In the genomic region with DNA sequence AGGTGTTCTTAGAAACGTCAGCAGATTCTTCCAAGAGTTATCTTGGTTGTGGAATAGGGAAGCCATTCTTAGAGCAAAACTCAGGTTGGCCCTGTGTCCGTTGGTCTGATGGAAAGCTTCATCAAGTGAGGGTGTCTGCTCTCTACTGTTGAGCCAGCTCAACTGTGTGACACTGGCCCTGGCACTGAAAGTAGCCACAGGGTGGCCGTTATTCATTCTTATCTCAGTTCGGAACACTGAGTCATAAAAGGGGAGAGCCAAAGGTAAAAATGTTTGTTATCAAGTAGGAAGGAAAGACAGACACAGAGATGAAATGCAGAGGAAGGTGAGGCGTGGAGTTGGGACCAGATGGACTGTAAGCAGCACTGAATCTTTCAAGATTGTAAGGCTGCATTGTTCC, we compare ENCODE assay signal across 13 mouse cellular contexts.
DNase-seq lines count a peak whose midpoint lies in the region; ATAC-seq and TF ChIP-seq lines count a peak whose summit lies in the region.
"Had no signal": no experiment of that assay in that cellular context is flagged by ENCODE, and none has a peak within 500 bp of the region (broad histone marks: within the 10 kb centered on the region; RNA-seq: fewer than 3 reads in every experiment).

No protein-coding gene starts in this region.

- no peaks in the 10 kb centered on the region for H3K36me3 ChIP-seq in heart, embryonic 10.5 days
- no peaks in the 10 kb centered on the region for H3K36me3 ChIP-seq in heart, embryonic 12.5 days
- H3K36me3 ChIP-seq in liver, postnatal 0 days (replicated peaks; ENCODE audit: insufficient read depth, low read length), result no peaks in the 10 kb centered on the region
- no peaks in the 10 kb centered on the region for H3K36me3 ChIP-seq in liver, embryonic 11.5 days (ENCODE audit: control insufficient read depth, insufficient read depth, low read length)
- H3K36me3 ChIP-seq in embryonic facial prominence, embryonic 13.5 days, result no peaks in the 10 kb centered on the region
- no peaks in the 10 kb centered on the region for H3K36me3 ChIP-seq in forebrain, embryonic 15.5 days
- H3K36me3 ChIP-seq: hindbrain, embryonic 13.5 days; neural tube, embryonic 12.5 days had no signal

- H3K27me3 ChIP-seq in heart, embryonic 10.5 days (ENCODE audit: insufficient read depth, poor library complexity, severe bottlenecking), result no peaks in the 10 kb centered on the region
- H3K27me3 ChIP-seq in heart, embryonic 12.5 days (replicated peaks), result no peaks in the 10 kb centered on the region
- no peaks in the 10 kb centered on the region for H3K27me3 ChIP-seq in liver, postnatal 0 days (ENCODE audit: insufficient read depth, low read length)
- H3K27me3 ChIP-seq in liver, embryonic 11.5 days (replicated peaks; ENCODE audit: control insufficient read depth, insufficient read depth, low read length), result no peaks in the 10 kb centered on the region
- no peaks in the 10 kb centered on the region for H3K27me3 ChIP-seq in embryonic facial prominence, embryonic 13.5 days
- no peaks in the 10 kb centered on the region for H3K27me3 ChIP-seq in forebrain, embryonic 15.5 days
- H3K27me3 ChIP-seq: hindbrain, embryonic 13.5 days; megakaryocyte, embryonic 14.5 days; neural tube, embryonic 12.5 days had no signal

- no peak for ATAC-seq in heart, embryonic 12.5 days (ENCODE audit: insufficient number of reproducible peaks, low FRiP score)
- no peak for ATAC-seq in liver, postnatal 0 days
- no peak for ATAC-seq in liver, embryonic 11.5 days (replicated peaks; ENCODE audit: low FRiP score)
- ATAC-seq in embryonic facial prominence, embryonic 13.5 days (ENCODE audit: insufficient number of reproducible peaks, insufficient read depth, low FRiP score, low TSS enrichment, low read depth), result no peak
- peak; percentile 67 for ATAC-seq in megakaryocyte-erythroid progenitor cell, adult 5-6 weeks (replicated peaks; ENCODE audit: low FRiP score, low TSS enrichment, poor library complexity, severe bottlenecking)
- ATAC-seq in forebrain, embryonic 15.5 days (replicated peaks), result no peak

- H3K4me1 ChIP-seq in heart, embryonic 10.5 days, result peaks cover 46% of the 10 kb centered on the region
- peaks cover 39% of the 10 kb centered on the region for H3K4me1 ChIP-seq in heart, embryonic 12.5 days (replicated peaks)
- H3K4me1 ChIP-seq in liver, postnatal 0 days (ENCODE audit: insufficient read depth), result peaks cover 18% of the 10 kb centered on the region
- H3K4me1 ChIP-seq in liver, embryonic 11.5 days (replicated peaks; ENCODE audit: control insufficient read depth, insufficient read depth, low read length), result 0 out of 2 replicates have a peak, but pooled peaks cover 2% of the 10 kb centered on the region
- peaks cover 64% of the 10 kb centered on the region for H3K4me1 ChIP-seq in embryonic facial prominence, embryonic 13.5 days
- peaks cover 37% of the 10 kb centered on the region for H3K4me1 ChIP-seq in forebrain, embryonic 15.5 days

- H3K4me3 ChIP-seq in heart, embryonic 10.5 days, result no peak overlapping the region
- no peak overlapping the region for H3K4me3 ChIP-seq in heart, embryonic 12.5 days
- H3K4me3 ChIP-seq in liver, postnatal 0 days (ENCODE audit: low read depth, low read length), result no peak overlapping the region
- H3K4me3 ChIP-seq in liver, embryonic 11.5 days (ENCODE audit: low read depth, low read length), result no peak overlapping the region
- no peak overlapping the region for H3K4me3 ChIP-seq in embryonic facial prominence, embryonic 13.5 days
- H3K4me3 ChIP-seq in forebrain, embryonic 15.5 days, result no peak overlapping the region
- H3K4me3 ChIP-seq: hindbrain, embryonic 13.5 days; megakaryocyte, embryonic 14.5 days; neural tube, embryonic 12.5 days had no signal

- no peak for TF ChIP-seq EP300 in liver, postnatal 0 days (IDR thresholded peaks at IDR 0.05; ENCODE audit: low read depth)

- H3K4me2 ChIP-seq in heart, embryonic 12.5 days, result no peak overlapping the region
- H3K4me2 ChIP-seq in liver, postnatal 0 days (ENCODE audit: low read depth, low read length), result no peak overlapping the region
- H3K4me2 ChIP-seq in liver, embryonic 11.5 days, result no peak overlapping the region
- H3K4me2 ChIP-seq in embryonic facial prominence, embryonic 13.5 days, result no peak overlapping the region
- H3K4me2 ChIP-seq in forebrain, embryonic 15.5 days (replicated peaks), result no peak overlapping the region
- H3K4me2 ChIP-seq: hindbrain, embryonic 13.5 days; neural tube, embryonic 12.5 days had no signal

- no peaks in the 10 kb centered on the region for H3K9me3 ChIP-seq in heart, embryonic 10.5 days
- no peaks in the 10 kb centered on the region for H3K9me3 ChIP-seq in heart, embryonic 12.5 days (replicated peaks)
- H3K9me3 ChIP-seq in liver, postnatal 0 days (ENCODE audit: low read length), result no peaks in the 10 kb centered on the region
- no peaks in the 10 kb centered on the region for H3K9me3 ChIP-seq in liver, embryonic 11.5 days (ENCODE audit: control insufficient read depth, low read length)
- no peaks in the 10 kb centered on the region for H3K9me3 ChIP-seq in embryonic facial prominence, embryonic 13.5 days
- no peaks in the 10 kb centered on the region for H3K9me3 ChIP-seq in forebrain, embryonic 15.5 days
- H3K9me3 ChIP-seq: hindbrain, embryonic 13.5 days; neural tube, embryonic 12.5 days had no signal

- peak overlapping the region; percentile 60; the same call in 1 of the 2 replicates for H3K27ac ChIP-seq in heart, embryonic 10.5 days
- no peak overlapping the region for H3K27ac ChIP-seq in heart, embryonic 12.5 days (ENCODE audit: poor library complexity, severe bottlenecking)
- H3K27ac ChIP-seq in liver, postnatal 0 days (ENCODE audit: low read depth), result peak overlapping the region; percentile 77
- H3K27ac ChIP-seq in liver, embryonic 11.5 days (ENCODE audit: low read depth, low read length), result no peak overlapping the region
- H3K27ac ChIP-seq in embryonic facial prominence, embryonic 13.5 days, result peak overlapping the region; percentile 92
- no peak overlapping the region for H3K27ac ChIP-seq in forebrain, embryonic 15.5 days (replicated peaks)
- H3K27ac ChIP-seq: hindbrain, embryonic 13.5 days; neural tube, embryonic 12.5 days had no signal

- no peak overlapping the region for H3K9ac ChIP-seq in heart, embryonic 12.5 days
- no peak overlapping the region for H3K9ac ChIP-seq in liver, postnatal 0 days (replicated peaks)
- H3K9ac ChIP-seq in liver, embryonic 11.5 days (ENCODE audit: low read depth, low read length), result no peak overlapping the region
- no peak overlapping the region for H3K9ac ChIP-seq in embryonic facial prominence, embryonic 13.5 days
- no peak overlapping the region for H3K9ac ChIP-seq in forebrain, embryonic 15.5 days (replicated peaks)
- H3K9ac ChIP-seq: hindbrain, embryonic 13.5 days; neural tube, embryonic 12.5 days had no signal

- TF ChIP-seq CTCF in liver, postnatal 0 days (IDR thresholded peaks at IDR 0.05; ENCODE audit: low read depth), result no peak

- no peak for DNase-seq in heart, embryonic 10.5 days (ENCODE audit: low spot score)
- no peak for DNase-seq in liver, postnatal 0 days
- no peak for DNase-seq in liver, embryonic 11.5 days (ENCODE audit: low spot score)
- no peak for DNase-seq in cerebellum, adult 18-20 months
- DNase-seq: cerebellum, postnatal 10 days; right cerebral cortex, adult 18-20 months had no signal

- WGBS in heart, embryonic 10.5 days, result 46% methylated on average over 5 of the region's 5 CpGs
- 33% methylated on average over 5 of the region's 5 CpGs for WGBS in heart, embryonic 12.5 days
- WGBS in liver, postnatal 0 days (ENCODE audit: insufficient replicate concordance), result 52% methylated on average over 5 of the region's 5 CpGs
- WGBS in liver, embryonic 11.5 days, result 52% methylated on average over 5 of the region's 5 CpGs
- 74% methylated on average over 5 of the region's 5 CpGs for WGBS in embryonic facial prominence, embryonic 13.5 days
- 82% methylated on average over 5 of the region's 5 CpGs for WGBS in forebrain, embryonic 15.5 days

Comparison
In these comparisons a context has a peak if more than half of its experiments do, and no peak if none do; other contexts are left out.
1. H3K27ac ChIP-seq: peak in heart, embryonic 10.5 days (single experiment), liver, postnatal 0 days (single experiment) and embryonic facial prominence, embryonic 13.5 days (single experiment); none in heart, embryonic 12.5 days (single experiment), liver, embryonic 11.5 days (single experiment) and forebrain, embryonic 15.5 days (single experiment).